Mouse (Mus musculus): Measurements from ENCODE around the gene Fabp3.

GRCm38 (mm10) chr4:130315771-130316527 is 7.6 kb downstream of the Fabp3 start:
- TF ChIP-seq CTCF (IDR thresholded peaks at IDR 0.05; ENCODE audit: control insufficient read depth, insufficient read depth, low read length) (no peak), POLR2A (IDR thresholded peaks at IDR 0.05; ENCODE audit: borderline replicate concordance, control insufficient read depth, low read depth, low read length) (no peak)
